Mouse (Mus musculus) brown adipose tissue, adult 24 weeks (tissue): ENCODE data around the gene 4930558K02Rik. TPM values are rescaled to one million over a fixed set of nuclear protein-coding genes. Genes with fewer than 3 reads are reported as not detected.

Source experiments
- H3K27ac ChIP-seq: fragments of 200-500 bp; replicated peaks from 2 replicates; pipeline ENCODE4 v1.5.1; 2012; ENCODE audit warnings: low read depth, mild to moderate bottlenecking, low read length
- H3K4me1 ChIP-seq: fragments of 200-500 bp; 2 replicates; pipeline ENCODE4 v1.6.1; 2012; ENCODE audit warnings: low read length, mixed read lengths; ENCODE audit not compliant: control insufficient read depth, insufficient read depth, insufficient read length
- H3K4me3 ChIP-seq: fragments of 200-500 bp; 2 replicates; pipeline ENCODE4 v1.5.1; 2012; ENCODE audit warnings: low read depth, mild to moderate bottlenecking, low read length, moderate library complexity; ENCODE audit not compliant: insufficient read depth
- polyA plus RNA-seq: library from polyadenylated mRNA; stranded (reverse); fragments of >200 nt; gene quantifications from 2 replicates; pipeline ENCODE4 v1.2.4, GENCODE M21; 2012; ENCODE audit not compliant: missing spikeins, insufficient read depth, insufficient read length

Gene 4930558K02Rik
- polyA plus RNA-seq, 1 experiment: not detected

DNA sequence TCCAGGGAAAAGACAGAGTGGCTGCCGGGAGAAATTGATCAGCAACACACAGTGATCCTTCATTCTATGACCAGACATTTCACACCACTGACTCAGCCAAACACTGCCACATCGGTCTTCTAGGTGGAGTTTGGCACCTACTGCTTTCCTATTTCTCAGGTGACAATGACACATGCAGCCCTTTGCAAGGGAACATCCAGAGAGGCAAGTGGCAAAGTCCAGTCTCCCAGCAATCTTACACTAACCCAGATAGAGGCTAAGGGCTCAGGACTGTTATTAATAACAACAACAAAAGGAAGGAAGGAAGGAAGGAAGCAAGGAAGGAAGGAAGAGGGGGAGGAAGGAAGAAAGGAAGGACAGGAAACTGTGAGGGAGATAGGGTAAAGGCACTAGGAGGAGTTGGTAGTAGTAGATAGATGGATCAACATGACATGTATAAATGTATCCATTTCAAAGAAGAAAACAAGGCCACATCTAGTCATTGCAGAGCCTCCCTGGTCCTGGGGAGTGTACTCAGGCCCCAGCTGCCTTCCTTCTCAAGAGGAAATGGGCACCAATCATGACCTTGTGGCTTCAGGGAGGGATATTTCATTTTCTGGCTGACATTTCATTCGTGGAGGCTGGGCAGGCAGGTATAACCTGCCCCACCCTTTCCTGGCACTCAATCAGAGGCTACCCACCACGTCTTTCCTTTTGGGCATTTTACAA, 66.3 kb downstream of the 4930558K02Rik start:
- Histone ChIP-seq H3K4me3 (no peak overlapping the region), H3K27ac (no peak overlapping the region), H3K4me1 (peaks cover 3% of the 10 kb centered on the region; the same call in 1 of the 2 replicates)

DNA sequence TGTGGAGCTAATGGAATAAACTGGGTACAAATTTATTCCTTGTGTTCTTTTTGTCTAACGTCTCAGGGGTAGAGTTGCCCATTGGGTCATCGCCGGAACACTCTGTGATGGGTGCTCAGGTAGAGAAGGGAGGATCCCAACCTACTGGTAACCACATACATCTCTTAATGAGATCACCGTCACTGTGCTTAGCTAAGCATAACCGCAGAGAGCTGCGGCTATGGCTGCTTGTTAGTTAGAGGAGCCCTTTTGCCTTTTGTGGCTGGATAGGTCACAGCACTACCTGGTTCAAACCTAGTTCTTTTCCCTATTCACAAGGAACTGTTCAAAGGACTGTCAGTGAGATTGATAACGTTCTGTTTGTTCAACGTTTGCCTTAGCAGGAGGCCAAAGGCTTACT, 70.4 kb downstream of the 4930558K02Rik start:
- Histone ChIP-seq H3K4me1 (peaks cover 3% of the 10 kb centered on the region; the same call in 1 of the 2 replicates), H3K4me3 (no peak overlapping the region)

DNA sequence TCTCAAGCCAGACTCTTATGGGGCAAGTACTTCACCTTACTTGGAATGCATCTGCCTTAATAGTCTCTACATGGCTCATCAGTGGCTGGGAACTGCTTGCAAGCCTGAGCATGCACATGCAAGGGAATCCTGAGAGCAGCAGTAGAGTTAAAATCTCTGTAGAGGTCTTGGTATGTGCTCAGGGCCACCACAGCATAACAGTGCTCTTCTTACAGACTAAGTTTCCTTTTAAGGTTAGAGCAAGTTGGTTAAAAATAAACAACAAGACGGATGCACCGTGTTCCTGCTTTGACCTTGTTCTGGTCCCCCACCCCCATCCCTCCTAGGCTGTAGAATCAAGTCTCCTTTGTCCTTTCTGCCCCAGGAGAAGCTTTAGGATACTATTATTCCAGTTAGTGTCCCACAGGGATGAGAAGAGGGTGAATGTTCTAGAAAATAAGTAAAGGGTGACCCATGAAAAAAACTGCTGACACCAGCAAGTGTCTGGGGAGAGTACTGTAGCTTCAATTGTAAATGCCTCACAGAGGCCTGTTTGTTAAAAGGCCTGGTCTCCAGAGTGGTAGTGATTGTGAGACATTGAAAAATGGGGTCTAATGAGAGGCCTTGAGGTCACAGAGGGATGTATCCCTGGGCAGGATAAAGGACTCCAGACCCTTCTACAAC, 71.5 kb downstream of the 4930558K02Rik start:
- H3K4me1 ChIP-seq: no peaks in the 10 kb centered on the region; the same call in 1 of the 2 replicates
- H3K4me3 ChIP-seq: no peak overlapping the region
- no peak overlapping the region for H3K27ac ChIP-seq

More for the DNA sequence above, 70.4 kb downstream of the 4930558K02Rik start:
- H3K27ac ChIP-seq: no peak overlapping the region

DNA sequence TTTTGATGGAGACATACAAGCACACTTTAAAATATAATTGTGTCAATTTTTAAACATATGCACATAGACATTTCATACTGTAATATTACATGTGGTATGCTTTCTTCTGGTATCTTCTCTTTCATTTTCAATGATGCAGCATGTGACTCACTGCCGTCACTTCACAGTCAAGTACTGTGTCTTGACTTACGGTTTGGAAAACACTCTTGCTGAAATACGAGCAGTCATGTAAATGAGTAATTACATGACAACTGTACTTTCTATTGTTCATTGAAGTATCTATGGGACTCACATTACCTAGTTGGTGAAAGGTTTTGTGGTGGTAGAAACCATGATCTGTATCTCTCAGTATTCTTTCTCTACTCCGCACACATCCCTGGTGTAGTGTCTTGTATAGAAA, 72.3 kb downstream of the 4930558K02Rik start:
- Histone ChIP-seq H3K27ac (no peak overlapping the region), H3K4me1 (no peaks in the 10 kb centered on the region; the same call in 1 of the 2 replicates)

DNA sequence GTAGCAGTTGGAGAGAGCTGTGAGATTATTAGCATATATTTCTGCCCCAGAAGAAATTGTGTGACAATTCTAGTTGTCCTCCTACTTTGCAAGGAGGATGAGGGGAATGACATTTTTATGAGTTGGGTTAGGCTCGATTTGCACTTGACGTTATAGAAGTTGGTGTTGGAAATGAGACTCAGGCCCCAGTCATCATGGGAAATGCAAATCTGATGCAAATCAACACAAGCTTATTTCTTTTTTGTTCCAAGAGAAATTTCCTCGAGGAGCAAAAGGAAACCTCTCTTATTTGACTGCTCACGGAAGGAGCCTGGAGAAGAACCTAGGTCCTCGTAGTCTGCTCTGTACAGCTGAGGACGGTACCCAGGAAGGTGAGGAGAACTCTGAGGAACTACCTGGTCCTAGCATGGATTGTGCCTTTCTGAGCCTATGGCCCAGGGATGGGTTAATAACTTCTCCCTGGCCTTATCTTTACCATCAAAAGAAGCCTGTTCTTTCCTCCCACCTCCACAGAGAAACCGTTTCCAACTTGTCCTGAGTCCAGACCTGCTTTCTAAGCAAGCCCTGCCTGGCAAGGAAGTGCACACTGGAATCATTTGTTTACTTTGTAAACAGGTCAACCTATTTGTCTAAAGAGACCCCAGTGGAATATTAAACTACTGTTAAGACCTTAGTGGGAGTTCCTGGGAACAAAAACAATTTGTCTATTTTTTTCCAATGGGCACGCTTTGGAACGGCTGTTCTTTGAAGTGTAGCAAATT, 76.6 kb downstream of the 4930558K02Rik start:
- no peak overlapping the region for H3K4me3 ChIP-seq
- H3K4me1 ChIP-seq: no peaks in the 10 kb centered on the region; the same call in 1 of the 2 replicates
- no peak overlapping the region for H3K27ac ChIP-seq

More for the DNA sequence above, 72.3 kb downstream of the 4930558K02Rik start:
- no peak overlapping the region for H3K4me3 ChIP-seq

DNA sequence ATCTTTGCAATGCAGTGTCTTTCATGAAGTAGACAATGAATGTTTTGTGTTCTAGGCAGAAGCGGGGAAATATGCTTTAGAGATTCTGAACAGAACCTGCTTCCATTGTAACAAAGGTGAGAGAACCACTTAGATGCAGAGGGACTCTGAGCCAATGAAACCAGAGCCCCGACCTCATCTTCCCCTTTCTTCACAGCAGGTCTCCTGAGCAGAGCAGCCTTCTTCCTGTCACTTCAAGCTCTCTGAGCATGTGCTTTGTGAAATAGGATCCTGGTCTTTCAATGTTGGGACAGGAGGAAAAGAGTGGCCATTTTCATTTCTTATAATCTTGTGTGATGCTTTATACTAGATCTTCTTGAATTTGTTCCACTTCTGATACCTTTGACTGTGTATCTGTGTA, 79.3 kb downstream of the 4930558K02Rik start:
- no peak overlapping the region for H3K27ac ChIP-seq
- no peak overlapping the region for H3K4me3 ChIP-seq
- H3K4me1 ChIP-seq: no peaks in the 10 kb centered on the region; the same call in 1 of the 2 replicates

DNA sequence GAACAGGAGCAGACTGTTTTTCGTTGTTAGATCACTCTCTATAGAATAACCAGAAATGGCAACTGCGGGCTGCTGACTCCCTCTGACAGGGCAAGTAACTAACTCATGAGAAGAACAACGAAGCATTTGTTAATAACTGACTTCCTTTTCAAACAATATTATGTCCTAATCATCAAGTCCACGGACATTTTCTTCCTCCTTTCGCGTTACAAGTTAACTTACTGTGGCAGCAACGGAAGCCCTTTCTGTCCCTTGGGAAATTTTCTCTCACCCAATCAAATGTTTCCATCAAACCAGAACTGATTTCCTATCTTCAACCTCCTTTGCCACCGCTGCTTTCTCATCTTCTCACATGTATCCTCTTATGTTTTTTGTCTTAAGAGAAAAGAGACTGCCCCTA, 82.2 kb downstream of the 4930558K02Rik start:
- H3K4me3 ChIP-seq: no peak overlapping the region
- no peak overlapping the region for H3K27ac ChIP-seq
- H3K4me1 ChIP-seq: no peaks in the 10 kb centered on the region; the same call in 1 of the 2 replicates

DNA sequence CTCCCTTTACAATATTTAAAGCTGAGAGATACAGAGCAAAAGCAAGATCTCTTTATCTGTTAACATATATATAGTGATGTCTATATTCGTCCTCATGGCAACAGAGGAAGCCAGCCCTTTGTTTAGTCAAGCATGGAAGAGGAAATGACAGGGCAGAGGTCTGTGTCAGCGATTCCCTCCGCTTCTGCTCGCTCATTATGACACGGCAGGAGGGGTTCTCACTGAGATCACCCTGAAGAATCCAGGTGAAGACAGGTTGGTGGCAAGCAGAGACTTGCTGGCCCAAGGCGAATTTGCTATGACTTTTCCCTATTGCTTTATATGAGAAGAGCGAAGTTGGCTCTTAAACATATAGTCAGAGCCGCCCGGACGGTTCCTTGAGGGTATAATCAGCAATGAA, 83.3 kb downstream of the 4930558K02Rik start:
- Histone ChIP-seq H3K4me1 (no peaks in the 10 kb centered on the region; the same call in 1 of the 2 replicates), H3K27ac (no peak overlapping the region), H3K4me3 (no peak overlapping the region)

DNA sequence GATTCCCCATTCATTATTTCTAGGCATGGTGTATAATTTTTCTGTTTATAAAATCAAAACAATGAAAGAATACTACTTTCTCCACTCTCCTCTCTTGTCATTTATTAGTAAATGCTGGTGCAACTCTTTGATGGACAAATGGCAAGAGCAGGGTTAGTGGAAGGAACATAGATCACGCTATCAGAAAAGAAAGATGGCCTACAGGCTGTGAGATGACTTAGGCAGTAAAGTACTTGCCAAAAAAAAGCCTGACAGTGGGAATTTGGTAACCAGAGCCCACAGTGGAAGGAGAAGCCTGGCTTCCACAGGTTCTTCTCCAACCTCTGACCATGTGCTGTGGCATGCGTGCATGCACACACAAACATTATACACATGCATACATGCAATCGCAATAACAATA, 84.4 kb downstream of the 4930558K02Rik start:
- Histone ChIP-seq H3K4me3 (no peak overlapping the region), H3K27ac (no peak overlapping the region), H3K4me1 (no peaks in the 10 kb centered on the region; the same call in 1 of the 2 replicates)

DNA sequence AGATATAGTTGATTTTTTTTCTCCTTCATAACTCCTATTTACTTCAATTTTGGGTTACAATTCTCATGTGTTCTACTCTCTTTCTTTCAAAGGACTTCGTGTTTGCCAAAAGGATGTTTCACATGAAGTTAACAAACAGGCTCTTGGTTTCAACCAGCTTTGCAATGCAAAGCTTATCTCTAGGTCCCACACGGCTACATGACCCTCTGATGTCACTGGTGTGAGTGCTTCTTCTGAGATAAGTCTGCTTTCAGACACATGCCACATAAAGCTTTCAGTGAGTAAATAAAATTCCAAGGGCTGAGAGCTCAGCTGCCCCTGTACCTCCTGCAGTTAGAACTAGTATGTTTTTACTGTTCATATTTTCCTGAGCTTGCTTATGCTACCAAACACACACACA, 84.9 kb downstream of the 4930558K02Rik start:
- Histone ChIP-seq H3K4me3 (no peak overlapping the region), H3K27ac (no peak overlapping the region), H3K4me1 (no peaks in the 10 kb centered on the region; the same call in 1 of the 2 replicates)

DNA sequence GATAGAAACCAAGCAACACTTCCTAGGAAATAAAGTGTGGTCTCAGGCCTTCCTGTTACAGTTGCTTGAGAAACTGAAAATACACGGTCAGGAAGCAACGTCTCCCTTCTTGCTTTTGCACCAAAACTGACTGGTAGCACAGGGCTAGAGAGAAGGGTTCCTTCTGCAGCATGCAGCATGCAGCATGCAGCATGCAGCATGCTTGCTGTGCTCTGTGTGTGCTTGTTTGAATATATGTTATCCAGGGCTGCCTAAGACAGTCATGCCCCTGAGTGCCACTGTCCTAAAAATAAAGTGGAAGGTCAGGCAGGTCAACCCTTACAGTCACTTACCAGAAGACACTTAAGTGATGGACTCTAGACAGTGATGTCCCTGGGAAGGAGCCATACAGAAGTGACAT, 85.3 kb downstream of the 4930558K02Rik start:
- Histone ChIP-seq H3K27ac (no peak overlapping the region), H3K4me1 (no peaks in the 10 kb centered on the region; the same call in 1 of the 2 replicates), H3K4me3 (no peak overlapping the region)

Other genes starting within 250 kb of the 4930558K02Rik start
- not detected in 2 replicates for gene Fasl, start 191.1 kb downstream of the 4930558K02Rik start, polyA plus RNA-seq
- gene Suco, start 103.0 kb downstream of the 4930558K02Rik start, polyA plus RNA-seq: 6.0 and 9.2 TPM in 2 replicates
- 7.6 and 11.4 TPM in 2 replicates for gene Pigc, start 10.4 kb downstream of the 4930558K02Rik start, polyA plus RNA-seq